Mouse (Mus musculus): ENCODE results near the gene Slc13a2. TPM values are rescaled to one million over a fixed set of nuclear protein-coding genes. Genes with fewer than 3 reads are reported as not detected.

Slc13a2 gene
- polyA plus RNA-seq, 1 experiment from 2014 or later = not detected

DNA sequence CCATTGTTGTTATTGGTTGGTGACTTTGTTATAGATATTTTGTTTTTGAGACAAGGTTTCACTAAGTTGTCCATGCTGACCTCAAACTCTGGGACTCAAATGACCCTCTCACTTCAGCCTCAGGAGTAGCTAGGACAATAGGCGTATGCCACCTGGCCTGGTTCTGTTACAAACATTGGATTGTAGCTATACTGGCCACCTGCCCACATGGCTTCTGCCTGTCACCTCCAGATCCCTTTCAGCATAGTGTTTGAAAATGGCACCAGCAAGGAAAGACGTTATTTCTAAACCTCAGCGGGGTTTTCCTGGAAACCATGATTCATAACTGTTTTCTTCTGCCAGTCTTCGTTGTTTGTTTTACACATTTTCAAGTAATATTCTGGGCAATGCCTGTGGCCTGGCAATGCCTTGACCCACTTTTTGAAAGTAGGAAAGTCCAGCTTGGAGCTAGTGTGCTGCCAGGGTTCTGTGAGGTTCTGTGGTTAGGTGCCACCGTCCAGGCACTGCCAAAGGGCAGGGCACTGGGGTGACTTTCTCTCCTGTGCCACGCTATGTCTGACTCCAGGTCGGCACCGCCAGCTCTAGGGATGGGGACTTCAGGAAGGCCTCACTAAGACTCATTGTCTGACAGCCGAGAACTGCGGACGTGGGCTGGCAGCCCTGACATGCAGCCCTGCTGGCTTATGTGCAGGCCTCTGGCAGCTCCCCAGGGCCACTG lies 10.3 kb downstream of the Slc13a2 start:
- no peaks in the 10 kb centered on the region for H3K27me3 ChIP-seq
- no peaks in the 10 kb centered on the region for H3K36me3 ChIP-seq
- H3K4me3 ChIP-seq = no peak overlapping the region
- H3K9ac ChIP-seq = no peak overlapping the region
- H3K4me2 ChIP-seq = no peak overlapping the region
- 75% methylated on average over 11 of the region's 11 CpGs for WGBS
- H3K9me3 ChIP-seq = no peaks in the 10 kb centered on the region
- 0 out of 2 replicates have a peak, but pooled peaks have one; percentile 20 for ATAC-seq (ENCODE audit: insufficient number of reproducible peaks, insufficient read depth, low FRiP score, low TSS enrichment, low read depth)
- H3K27ac ChIP-seq = no peak overlapping the region; the same call in 1 of the 2 replicates
- no peaks in the 10 kb centered on the region; the same call in 1 of the 2 replicates for H3K4me1 ChIP-seq

DNA sequence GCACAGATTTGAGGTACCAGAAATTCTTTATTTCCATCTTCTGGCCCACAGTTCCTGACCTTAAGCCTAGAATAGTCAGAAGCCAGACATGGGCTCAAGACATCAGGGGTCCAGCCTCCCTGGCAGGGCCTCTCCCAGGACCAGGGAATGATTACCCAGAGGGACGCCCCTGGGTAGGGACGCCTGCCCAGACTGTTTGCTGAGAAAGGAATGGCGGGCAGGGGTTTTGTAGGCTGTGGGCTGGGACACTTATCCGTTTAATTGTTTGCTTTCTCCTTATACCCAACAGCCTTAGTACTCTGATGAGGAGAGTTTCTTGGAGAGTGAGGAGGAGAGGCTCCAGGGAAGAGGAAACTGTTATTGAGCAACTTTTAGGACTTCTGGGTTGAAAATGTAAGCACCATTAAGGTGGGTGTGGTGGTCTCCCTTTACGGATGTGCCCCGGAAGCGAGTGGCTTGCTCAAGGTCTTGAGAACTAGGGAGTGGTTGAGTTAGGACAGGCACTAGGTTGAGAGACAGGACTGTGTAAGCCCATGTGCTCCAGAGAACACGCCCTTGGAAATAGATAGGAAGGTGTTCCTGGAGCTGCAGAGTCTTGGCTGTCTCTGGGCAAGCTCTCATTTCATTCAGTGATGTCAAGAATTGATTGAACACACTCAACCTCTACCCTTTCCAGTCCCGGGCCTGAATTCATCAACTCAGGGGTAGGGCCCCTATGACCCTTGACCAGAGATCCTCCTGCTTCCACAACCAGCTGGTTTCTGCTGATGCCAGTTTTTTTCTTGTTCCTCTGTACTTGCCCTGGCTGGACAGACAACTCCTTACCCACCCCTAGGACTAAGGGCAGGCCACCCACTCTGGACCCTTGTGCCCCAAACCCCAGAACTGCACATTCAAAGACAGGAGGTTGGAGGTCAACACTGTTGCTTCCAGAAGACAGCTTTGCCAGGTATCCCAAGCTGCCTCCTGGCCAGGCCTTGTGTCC lies 13.5 kb downstream of the Slc13a2 start:
- no peak for ATAC-seq (ENCODE audit: insufficient number of reproducible peaks, insufficient read depth, low FRiP score, low TSS enrichment, low read depth)
- no peaks in the 10 kb centered on the region for H3K27me3 ChIP-seq
- no peak overlapping the region for H3K4me3 ChIP-seq
- no peaks in the 10 kb centered on the region for H3K36me3 ChIP-seq
- H3K4me2 ChIP-seq = no peak overlapping the region
- WGBS = 79% methylated on average over 9 of the region's 9 CpGs
- no peak overlapping the region for H3K9ac ChIP-seq
- no peak overlapping the region for H3K27ac ChIP-seq
- H3K9me3 ChIP-seq = no peaks in the 10 kb centered on the region
- no peaks in the 10 kb centered on the region; the same call in 1 of the 2 replicates for H3K4me1 ChIP-seq

DNA sequence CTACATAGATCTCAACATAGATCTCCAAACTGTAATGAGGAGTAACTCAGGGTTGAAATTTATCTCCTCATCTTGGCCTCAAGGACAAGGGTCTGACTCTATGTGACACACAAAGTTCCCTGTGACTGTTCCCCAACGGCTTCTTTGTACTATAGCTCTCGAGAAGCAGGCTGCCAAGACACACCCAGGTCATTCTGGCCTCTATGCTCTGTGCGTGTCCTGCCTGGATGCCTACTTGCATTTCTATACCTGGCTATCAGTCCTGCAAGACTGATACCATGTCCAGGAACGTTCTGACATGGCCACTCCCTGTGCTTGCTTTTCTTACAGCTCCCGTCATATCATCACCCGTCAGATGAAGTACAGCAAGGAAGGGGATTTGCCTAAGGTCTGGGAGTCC lies 20.0 kb downstream of the Slc13a2 start:
- Histone ChIP-seq H3K27me3 (0 out of 2 replicates have a peak, but pooled peaks cover 4% of the 10 kb centered on the region), H3K9ac (no peak overlapping the region; the same call in 1 of the 2 replicates), H3K4me3 (no peak overlapping the region), H3K36me3 (no peaks in the 10 kb centered on the region), H3K4me1 (peaks cover 9% of the 10 kb centered on the region), H3K4me2 (no peak overlapping the region), H3K9me3 (no peaks in the 10 kb centered on the region), H3K27ac (no peak overlapping the region)
- 78% methylated on average over 6 of the region's 6 CpGs for WGBS
- no peak for ATAC-seq (ENCODE audit: insufficient number of reproducible peaks, insufficient read depth, low FRiP score, low TSS enrichment, low read depth)

- H3K9me3 ChIP-seq = no peaks in the 10 kb centered on the region
- H3K4me2 ChIP-seq = no peak overlapping the region
- no peak overlapping the region for H3K27ac ChIP-seq
- H3K36me3 ChIP-seq = no peaks in the 10 kb centered on the region
- peaks cover 13% of the 10 kb centered on the region for H3K4me1 ChIP-seq
- WGBS = 74% methylated on average over 3 of the region's 3 CpGs
- H3K9ac ChIP-seq = no peak overlapping the region; the same call in 1 of the 2 replicates
- 0 out of 2 replicates have a peak, but pooled peaks cover 4% of the 10 kb centered on the region for H3K27me3 ChIP-seq
- ATAC-seq (ENCODE audit: insufficient number of reproducible peaks, insufficient read depth, low FRiP score, low TSS enrichment, low read depth) = no peak
- H3K4me3 ChIP-seq = no peak overlapping the region
Measured at GRCm38 (mm10) chr11:78401469-78401868, 20.5 kb downstream of the Slc13a2 start.

- no peak overlapping the region for H3K9ac ChIP-seq
- H3K36me3 ChIP-seq = no peaks in the 10 kb centered on the region
- WGBS = 61% methylated on average over 3 of the region's 3 CpGs
- no peak for ATAC-seq (ENCODE audit: insufficient number of reproducible peaks, insufficient read depth, low FRiP score, low TSS enrichment, low read depth)
- no peaks in the 10 kb centered on the region for H3K9me3 ChIP-seq
- H3K27ac ChIP-seq = no peak overlapping the region
- no peak overlapping the region for H3K4me3 ChIP-seq
- peaks cover 13% of the 10 kb centered on the region for H3K4me1 ChIP-seq
- 0 out of 2 replicates have a peak, but pooled peaks cover 4% of the 10 kb centered on the region for H3K27me3 ChIP-seq
- H3K4me2 ChIP-seq = no peak overlapping the region
Measured at GRCm38 (mm10) chr11:78400936-78401335, 21.1 kb downstream of the Slc13a2 start.

DNA sequence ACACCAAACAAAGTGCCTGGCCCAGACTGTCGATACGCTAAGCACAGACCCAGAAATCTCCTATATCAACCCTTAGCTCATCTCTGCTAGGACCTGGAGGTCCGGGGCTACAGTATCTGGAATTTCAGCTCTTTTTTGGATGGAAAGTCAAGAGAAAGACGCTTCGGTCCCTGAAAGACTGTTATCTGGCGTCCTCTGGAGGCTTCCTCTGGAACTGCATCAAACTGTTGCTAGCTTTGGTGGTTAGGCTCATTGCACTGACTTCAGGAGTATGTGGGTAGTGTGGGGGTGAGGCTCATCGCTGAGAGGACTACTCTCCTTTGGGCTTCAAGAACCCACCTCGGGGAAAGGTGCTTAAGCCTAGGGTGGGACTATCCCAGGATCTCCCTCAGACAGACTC lies 22.3 kb downstream of the Slc13a2 start:
- H3K4me2 ChIP-seq = no peak overlapping the region
- WGBS = 14% methylated on average over 8 of the region's 8 CpGs
- no peak overlapping the region for H3K9ac ChIP-seq
- no peaks in the 10 kb centered on the region for H3K9me3 ChIP-seq
- H3K27ac ChIP-seq = no peak overlapping the region
- H3K36me3 ChIP-seq = no peaks in the 10 kb centered on the region
- no peak overlapping the region for H3K4me3 ChIP-seq
- H3K4me1 ChIP-seq = peaks cover 13% of the 10 kb centered on the region
- H3K27me3 ChIP-seq = 0 out of 2 replicates have a peak, but pooled peaks cover 4% of the 10 kb centered on the region
- no peak for ATAC-seq (ENCODE audit: insufficient number of reproducible peaks, insufficient read depth, low FRiP score, low TSS enrichment, low read depth)

GRCm38 (mm10) chr11:78398212-78398611 lies 23.8 kb downstream of the Slc13a2 start:
- Histone ChIP-seq H3K9ac (no peak overlapping the region), H3K4me3 (no peak overlapping the region), H3K4me2 (no peak overlapping the region), H3K36me3 (no peaks in the 10 kb centered on the region), H3K4me1 (peaks cover 13% of the 10 kb centered on the region), H3K27ac (no peak overlapping the region), H3K27me3 (0 out of 2 replicates have a peak, but pooled peaks cover 4% of the 10 kb centered on the region), H3K9me3 (no peaks in the 10 kb centered on the region)
- no peak for ATAC-seq (ENCODE audit: insufficient number of reproducible peaks, insufficient read depth, low FRiP score, low TSS enrichment, low read depth)
- WGBS = 85% methylated on average over 6 of the region's 6 CpGs

- peak overlapping the region; percentile 65 for H3K9ac ChIP-seq
- peak overlapping the region; percentile 58 for H3K4me2 ChIP-seq
- H3K4me3 ChIP-seq = peak overlapping the region; percentile 30; the same call in 1 of the 2 replicates
- peaks cover 13% of the 10 kb centered on the region for H3K4me1 ChIP-seq
- peak; percentile 26; the same call in 1 of the 2 replicates for ATAC-seq (ENCODE audit: insufficient number of reproducible peaks, insufficient read depth, low FRiP score, low TSS enrichment, low read depth)
- H3K36me3 ChIP-seq = no peaks in the 10 kb centered on the region
- no peak overlapping the region for H3K27ac ChIP-seq
- H3K27me3 ChIP-seq = 0 out of 2 replicates have a peak, but pooled peaks cover 4% of the 10 kb centered on the region
- H3K9me3 ChIP-seq = no peaks in the 10 kb centered on the region
- WGBS = 9% methylated on average over 18 of the region's 18 CpGs
Measured at GRCm38 (mm10) chr11:78397397-78397796, 24.6 kb downstream of the Slc13a2 start.

GRCm38 (mm10) chr11:78396950-78397349 lies 25.1 kb downstream of the Slc13a2 start:
- 28% methylated on average over 11 of the region's 11 CpGs for WGBS
- peak overlapping the region; percentile 58 for H3K4me2 ChIP-seq
- H3K9ac ChIP-seq = peak overlapping the region; percentile 65
- 0 out of 2 replicates have a peak, but pooled peaks cover 4% of the 10 kb centered on the region for H3K27me3 ChIP-seq
- H3K4me3 ChIP-seq = peak overlapping the region; percentile 30; the same call in 1 of the 2 replicates
- H3K27ac ChIP-seq = no peak overlapping the region
- no peaks in the 10 kb centered on the region for H3K36me3 ChIP-seq
- no peaks in the 10 kb centered on the region for H3K9me3 ChIP-seq
- no peak for ATAC-seq (ENCODE audit: insufficient number of reproducible peaks, insufficient read depth, low FRiP score, low TSS enrichment, low read depth)
- peaks cover 13% of the 10 kb centered on the region for H3K4me1 ChIP-seq

DNA sequence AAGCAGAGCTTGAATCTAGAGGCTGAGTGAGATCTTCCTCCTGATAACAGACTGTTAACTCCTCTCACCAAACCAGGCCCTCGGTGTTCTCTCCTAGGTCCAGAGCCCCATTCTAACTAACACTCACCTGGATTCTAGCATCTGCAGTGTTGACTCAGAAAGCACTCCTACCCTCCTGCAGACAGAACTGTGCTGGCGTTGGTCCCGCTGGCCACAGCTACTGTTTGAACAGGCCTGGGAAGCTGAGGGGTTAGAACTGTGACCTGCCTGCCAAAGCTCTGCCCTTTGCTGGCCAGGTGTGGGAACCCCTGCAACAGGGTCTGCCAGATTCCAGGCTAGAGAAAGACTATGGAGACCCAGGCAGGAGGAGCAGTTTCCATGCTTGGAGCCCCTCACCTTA lies 29.3 kb downstream of the Slc13a2 start:
- no peak overlapping the region for H3K4me2 ChIP-seq
- ATAC-seq (ENCODE audit: insufficient number of reproducible peaks, insufficient read depth, low FRiP score, low TSS enrichment, low read depth) = no peak
- 77% methylated on average over 3 of the region's 3 CpGs for WGBS

DNA sequence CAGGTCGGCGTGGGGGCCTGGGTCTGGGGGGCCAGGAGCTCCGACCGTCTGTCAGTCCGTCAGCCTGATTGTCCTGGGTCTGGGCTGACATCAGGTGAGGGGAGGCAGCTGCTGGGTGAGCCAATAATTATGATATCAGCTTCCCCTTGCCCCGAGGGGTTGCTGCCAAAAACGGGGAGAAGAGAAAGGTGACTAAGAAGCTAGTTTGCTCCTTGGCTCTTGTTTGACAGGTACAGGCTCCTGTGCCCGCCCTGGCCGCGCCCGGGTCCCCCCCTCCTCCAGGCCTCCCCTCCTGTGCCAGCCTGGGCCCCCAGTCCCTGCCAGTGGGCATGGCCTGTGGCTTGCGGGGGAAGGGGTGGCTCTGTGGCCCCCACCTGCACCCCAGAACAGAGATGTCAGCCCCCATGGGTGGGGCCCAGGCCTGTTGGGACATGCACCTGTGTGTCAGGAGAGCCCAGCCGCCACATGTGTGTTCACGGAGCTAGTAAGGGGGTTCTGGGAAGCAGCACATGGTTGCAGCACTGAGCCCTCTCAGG lies 35.4 kb downstream of the Slc13a2 start, which contains the start of gene Foxn1:
Gene Foxn1, minus strand, starts transcription at position 51 of the 536 bp plus-strand sequence.
- no peak for ATAC-seq (ENCODE audit: insufficient number of reproducible peaks, insufficient read depth, low FRiP score, low TSS enrichment, low read depth)
- H3K4me3 ChIP-seq = no peak within 1 kb of the TSS
- H3K27me3 ChIP-seq = no peaks in the 10 kb centered on the region
- H3K27ac ChIP-seq = 0 out of 2 replicates have a peak within 1 kb of the TSS, but pooled peaks have one; percentile 16
- H3K4me1 ChIP-seq = peaks cover 6% of the 10 kb centered on the region; the same call in 1 of the 2 replicates
- no peaks in the 10 kb centered on the region for H3K36me3 ChIP-seq
- H3K9me3 ChIP-seq = no peaks in the 10 kb centered on the region
- H3K4me2 ChIP-seq = peak within 1 kb of the TSS; percentile 27; the same call in 1 of the 2 replicates
- no peak within 1 kb of the TSS for H3K9ac ChIP-seq
- 64% methylated on average over 14 of the region's 14 CpGs for WGBS

More for the DNA sequence above, 29.3 kb downstream of the Slc13a2 start:
- Histone ChIP-seq H3K4me3 (no peak overlapping the region), H3K27me3 (no peaks in the 10 kb centered on the region), H3K27ac (no peak overlapping the region), H3K9me3 (no peaks in the 10 kb centered on the region), H3K4me1 (peaks cover 9% of the 10 kb centered on the region), H3K36me3 (no peaks in the 10 kb centered on the region), H3K9ac (no peak overlapping the region)

All from embryonic facial prominence, embryonic 13.5 days (tissue).